Mouse (Mus musculus) G1E (cell line): ENCODE data around the gene Zfp663.

Source experiments
- CTCF ChIP-seq: IDR thresholded peaks from 2 replicates; pipeline ENCODE4 v1.5.1; 2012; ENCODE audit warnings: low read depth, low read length, inconsistent platforms, mixed read lengths
- GATA1 ChIP-seq: IDR thresholded peaks from 2 replicates; pipeline ENCODE4 v1.6.1; 2012; ENCODE audit warnings: borderline replicate concordance, low read length, inconsistent platforms, mixed read lengths

GRCm38 (mm10) chr2:165318941-165319340 is 49.6 kb downstream of the Zfp663 start:
- TF ChIP-seq CTCF: no peak
- TF ChIP-seq GATA1: no peak
